Mouse (Mus musculus): Measurements from ENCODE around the gene Clasrp. TPM values are rescaled to one million over a fixed set of nuclear protein-coding genes. Genes with fewer than 3 reads are reported as not detected.

Clasrp gene
- total RNA-seq, 1 experiment from 2014 or later: 43.4 TPM

DNA sequence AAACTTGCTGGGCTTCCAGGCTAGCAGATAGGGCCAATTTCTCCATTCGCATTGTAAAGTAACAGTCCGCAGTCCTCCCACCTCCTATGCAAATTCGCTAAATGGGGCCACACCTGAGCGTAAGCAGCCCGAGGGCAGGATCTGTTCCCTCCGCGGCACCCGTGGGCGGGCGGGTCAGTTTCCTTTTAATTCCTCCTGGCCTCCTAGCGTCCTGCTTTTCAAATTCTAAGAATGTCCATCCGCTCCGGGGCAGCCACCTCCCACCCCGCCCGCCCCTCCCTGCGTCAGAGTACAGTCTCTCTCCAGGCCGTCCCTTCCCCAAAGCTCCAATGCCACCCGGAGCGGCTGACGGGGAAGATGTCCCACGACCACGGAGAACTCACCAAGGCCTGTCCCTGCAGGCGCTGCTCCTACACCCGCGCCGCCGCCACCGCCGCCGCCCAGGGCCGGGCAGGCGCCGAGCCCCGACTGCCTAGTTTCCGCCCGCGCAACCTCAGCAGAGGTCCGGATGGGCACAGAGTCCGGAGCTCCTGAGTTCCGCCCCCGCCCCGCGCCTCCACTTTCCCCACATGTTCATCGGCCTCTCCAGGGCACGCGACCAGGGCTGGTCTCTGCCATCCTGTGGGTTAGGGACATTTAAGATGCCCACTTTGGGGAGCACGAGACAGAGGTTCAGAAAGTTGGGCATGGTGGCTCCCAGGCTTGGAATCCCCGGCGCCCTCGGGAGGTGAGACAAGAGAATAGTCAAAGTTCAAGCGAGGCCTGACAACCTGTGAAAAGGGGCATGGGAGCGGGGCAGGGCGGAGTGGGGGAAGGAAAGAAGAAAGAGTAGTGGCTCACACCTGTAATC, 31.1 kb downstream of the Clasrp start:
- ATAC-seq (replicated peaks; ENCODE audit: insufficient number of reproducible peaks, low FRiP score, low TSS enrichment, poor library complexity, severe bottlenecking): peak; percentile 59

DNA sequence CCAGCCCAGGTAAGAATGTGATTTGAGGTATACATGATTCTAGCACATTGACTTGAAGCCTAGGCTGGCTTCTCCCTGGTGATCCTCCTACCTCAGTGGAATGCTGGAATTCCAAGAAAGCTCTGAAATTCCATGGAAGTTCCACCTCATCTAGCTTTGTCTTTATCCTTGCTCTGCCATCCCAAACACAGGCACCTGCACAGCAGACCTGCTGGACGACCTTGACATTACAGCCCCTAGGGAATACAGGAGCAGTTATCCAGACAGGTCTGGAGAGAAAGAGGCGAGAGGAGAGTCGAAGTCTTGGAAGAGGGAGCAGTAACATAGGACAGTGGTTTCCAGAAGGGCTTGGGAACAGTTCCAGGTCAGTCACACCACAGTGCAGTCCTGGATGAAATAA, 34.6 kb downstream of the Clasrp start:
- no peak for ATAC-seq (replicated peaks; ENCODE audit: insufficient number of reproducible peaks, low FRiP score, low TSS enrichment, poor library complexity, severe bottlenecking)

DNA sequence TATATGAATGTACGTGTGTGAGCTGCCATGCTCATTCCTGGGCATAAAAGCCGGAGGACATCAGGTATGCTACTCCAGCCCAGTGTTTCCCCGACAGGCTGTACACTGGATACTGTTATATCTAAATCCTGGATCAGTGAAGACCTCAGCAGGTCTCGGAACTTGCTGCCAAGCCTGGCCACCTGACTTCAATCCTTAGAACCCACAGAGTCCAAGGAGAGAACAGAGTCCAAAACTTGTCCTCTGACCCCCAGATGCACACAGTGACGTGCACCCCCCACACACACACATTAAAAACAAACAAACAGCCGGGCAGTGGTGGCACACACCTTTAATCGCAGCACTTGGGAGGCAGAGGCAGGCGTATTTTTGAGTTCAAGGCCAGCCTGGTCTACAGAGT, 36.9 kb downstream of the Clasrp start:
- ATAC-seq (replicated peaks; ENCODE audit: insufficient number of reproducible peaks, low FRiP score, low TSS enrichment, poor library complexity, severe bottlenecking): no peak

DNA sequence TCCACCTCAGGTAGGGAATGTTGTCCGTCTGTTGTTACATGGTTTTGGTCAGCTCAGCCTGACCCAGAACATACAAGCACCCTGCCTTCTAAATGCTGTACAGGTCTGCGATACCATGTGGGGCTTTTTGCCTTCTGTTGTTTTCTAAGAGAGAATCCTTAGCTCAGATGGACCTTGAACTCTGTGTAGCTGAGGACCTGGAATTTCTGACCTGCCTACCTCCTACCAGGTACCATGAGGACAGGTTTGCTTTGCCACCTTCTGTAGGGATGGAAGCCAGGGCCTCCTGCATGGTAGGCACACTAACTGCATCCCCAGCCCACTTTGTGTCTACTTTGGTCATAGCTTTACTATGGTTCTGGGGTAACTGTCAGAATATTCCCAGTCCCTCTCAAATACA, 38.5 kb downstream of the Clasrp start:
- ATAC-seq (replicated peaks; ENCODE audit: insufficient number of reproducible peaks, low FRiP score, low TSS enrichment, poor library complexity, severe bottlenecking): no peak

DNA sequence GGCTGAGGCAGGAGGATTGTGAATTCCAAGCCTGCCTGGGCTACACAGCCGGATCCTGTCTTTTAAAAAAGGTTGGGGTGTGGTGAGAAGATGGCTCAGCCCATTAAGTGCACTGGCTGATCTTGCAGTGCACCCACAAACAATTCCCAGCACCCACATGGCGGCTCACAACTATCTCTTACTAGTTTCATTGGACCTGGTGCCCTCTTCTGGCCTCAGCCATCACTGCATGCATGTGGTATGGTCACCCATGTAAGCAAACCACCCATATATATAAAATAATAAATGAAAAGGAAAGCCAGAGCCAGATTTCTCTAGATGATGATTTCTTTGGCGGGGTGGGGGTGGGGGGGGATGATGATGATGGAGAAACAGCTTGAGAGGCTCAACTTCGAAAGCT, 39.8 kb downstream of the Clasrp start:
- no peak for ATAC-seq (replicated peaks; ENCODE audit: insufficient number of reproducible peaks, low FRiP score, low TSS enrichment, poor library complexity, severe bottlenecking)

DNA sequence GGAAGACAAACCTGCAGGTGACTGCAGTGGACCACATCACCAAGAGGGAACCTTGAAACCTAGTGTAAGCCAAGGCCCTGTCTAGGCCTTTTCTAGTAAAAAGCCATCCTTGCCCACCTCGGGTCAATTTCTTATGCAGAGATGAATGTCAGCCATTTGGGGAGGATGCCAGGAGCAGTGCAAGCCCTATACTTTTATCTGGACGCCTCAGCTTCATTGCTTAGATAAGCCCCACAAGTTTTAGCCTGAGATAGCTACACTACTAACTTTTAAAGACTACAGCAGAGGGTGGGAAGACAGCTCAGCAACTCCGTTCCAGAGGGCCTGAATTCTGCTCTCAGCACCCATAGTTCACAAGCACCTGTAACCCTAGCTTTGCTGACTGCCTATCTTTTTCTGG, 40.4 kb downstream of the Clasrp start:
- ATAC-seq (replicated peaks; ENCODE audit: insufficient number of reproducible peaks, low FRiP score, low TSS enrichment, poor library complexity, severe bottlenecking): no peak

DNA sequence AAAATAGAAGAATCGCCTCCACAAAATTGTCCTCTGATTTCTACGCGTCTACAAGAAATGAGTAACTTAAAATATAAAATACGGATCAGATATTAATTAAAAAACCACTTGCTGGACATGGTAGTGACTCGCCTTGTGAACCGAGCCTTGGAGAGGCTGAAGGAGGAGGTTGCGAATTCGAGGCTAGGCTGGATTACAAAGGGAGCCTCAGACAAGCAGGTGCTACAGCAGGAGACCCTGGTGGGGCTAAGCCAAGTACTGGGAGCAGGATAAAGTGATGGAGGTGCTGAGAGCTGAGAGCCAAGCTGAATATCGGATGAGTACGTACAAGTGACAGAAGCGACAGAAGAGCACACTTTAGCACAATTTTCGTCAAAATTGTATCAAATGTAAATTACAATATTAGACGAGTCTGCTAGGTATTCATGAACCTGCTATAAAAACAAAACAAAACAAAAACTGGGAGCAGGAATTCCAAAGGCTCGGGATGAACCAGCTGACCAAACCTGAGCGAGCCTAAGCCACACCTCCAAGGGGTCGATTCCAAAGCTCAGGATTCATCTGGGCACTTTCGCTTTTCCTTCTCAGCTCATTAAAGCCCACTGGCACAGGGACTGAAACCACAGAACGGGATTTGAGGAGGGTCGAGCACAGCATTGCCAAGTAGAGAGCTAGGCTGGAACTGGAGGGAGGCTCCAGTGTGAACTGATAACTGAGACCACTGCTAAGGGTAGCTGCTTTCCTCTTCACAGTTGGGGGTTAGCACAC, 41.5 kb downstream of the Clasrp start, which contains the start of gene Ppp1r37:
Gene Ppp1r37, minus strand, starts transcription at position 434 of the 768 bp plus-strand sequence.
- no peak for ATAC-seq (replicated peaks; ENCODE audit: insufficient number of reproducible peaks, low FRiP score, low TSS enrichment, poor library complexity, severe bottlenecking)

DNA sequence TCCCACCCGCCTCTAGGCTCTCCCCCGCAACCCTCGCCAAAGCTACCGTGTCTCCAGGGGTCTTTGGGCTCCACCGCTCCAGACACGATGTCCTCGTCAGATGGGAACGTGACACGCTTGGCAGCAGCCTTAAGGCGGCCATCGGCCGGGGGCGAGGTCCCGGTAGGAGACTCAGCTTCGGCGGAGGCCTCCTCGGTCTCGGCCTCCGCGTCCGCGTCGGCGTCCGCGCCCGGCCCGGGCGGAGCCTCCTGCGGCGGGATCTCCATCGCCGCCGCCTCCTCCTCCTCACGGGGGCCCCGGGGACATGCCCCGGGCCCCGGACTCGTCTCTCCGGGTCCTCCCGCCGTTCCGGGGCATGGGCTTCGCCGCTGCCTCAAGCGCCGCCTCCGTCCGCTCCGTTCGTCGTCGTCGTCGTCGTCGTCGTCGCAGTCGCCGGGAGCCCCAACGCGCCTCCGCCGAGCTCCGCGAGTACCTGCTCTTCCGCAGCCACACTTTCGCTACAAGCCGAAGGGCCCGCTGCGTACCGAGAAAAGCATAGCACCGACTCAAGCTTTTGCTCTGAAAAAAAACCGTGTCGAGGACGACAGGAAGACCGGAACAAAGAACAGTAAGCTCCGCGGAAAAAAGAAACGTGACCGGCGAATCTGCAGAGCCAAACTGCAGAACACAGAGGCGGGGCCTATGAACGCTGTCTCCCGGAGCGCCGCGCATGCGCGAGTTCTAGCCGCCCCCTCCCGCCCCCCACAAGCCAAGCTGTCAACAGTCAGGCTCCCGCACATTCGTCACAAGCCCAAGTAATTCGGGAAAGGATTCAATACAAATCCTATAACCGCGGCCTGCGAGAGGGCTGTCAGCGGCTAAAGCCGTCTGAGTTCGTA, 42.3 kb downstream of the Clasrp start:
- ATAC-seq (replicated peaks; ENCODE audit: insufficient number of reproducible peaks, low FRiP score, low TSS enrichment, poor library complexity, severe bottlenecking): peak; percentile 54

DNA sequence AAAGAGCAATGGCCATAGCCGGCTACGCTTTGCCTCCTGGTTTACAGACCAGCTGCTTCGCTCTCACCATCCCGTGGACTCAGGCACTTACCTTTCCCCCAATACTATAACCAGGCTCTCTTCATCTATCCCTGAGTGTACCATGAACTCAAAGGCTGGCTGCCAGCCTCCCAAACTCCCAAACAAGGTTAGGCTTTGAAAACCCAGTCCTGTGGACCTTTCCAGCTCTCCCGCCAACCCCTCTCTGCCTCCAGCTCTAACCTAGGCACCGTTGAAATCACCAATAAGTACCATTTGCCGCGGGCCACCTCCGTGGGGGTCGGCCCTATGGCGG, 42.9 kb downstream of the Clasrp start:
- ATAC-seq (replicated peaks; ENCODE audit: insufficient number of reproducible peaks, low FRiP score, low TSS enrichment, poor library complexity, severe bottlenecking): no peak

DNA sequence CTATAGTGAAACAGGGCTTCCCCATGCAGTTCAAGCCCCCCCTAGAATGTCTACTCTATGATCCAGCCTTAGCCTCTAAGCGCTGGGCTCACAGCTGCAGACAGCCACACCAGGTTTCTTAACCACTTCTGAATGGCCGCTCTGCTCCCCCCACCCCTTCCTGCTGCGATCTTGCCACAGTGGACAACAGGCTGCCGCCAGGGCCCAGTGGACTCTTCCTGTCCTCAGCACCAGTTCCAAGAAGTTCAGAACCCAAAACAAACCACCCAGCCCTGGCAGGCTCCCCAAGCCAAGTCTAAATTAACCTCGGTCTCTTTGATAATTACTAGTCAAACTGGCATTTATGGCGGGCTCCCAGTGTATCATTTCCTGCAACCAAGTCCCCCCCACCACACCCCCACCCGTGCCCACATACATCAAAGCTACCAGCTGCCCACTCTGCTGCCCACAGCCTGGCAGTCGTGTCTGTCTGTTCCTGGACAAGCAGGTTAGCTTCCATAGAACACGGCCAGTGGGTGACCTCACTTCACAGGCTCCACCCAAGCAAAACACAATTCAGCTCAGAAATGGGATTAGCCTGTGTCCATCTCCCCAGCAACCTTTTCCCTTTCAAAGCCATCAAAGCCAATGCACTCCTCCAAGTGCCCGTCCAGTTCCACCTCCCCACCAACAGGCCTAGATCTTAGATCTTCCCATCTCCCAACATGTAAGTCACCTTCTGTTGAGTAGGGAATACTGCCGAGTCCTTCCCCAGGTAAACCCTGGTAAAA, 43.6 kb downstream of the Clasrp start:
- no peak for ATAC-seq (replicated peaks; ENCODE audit: insufficient number of reproducible peaks, low FRiP score, low TSS enrichment, poor library complexity, severe bottlenecking)

DNA sequence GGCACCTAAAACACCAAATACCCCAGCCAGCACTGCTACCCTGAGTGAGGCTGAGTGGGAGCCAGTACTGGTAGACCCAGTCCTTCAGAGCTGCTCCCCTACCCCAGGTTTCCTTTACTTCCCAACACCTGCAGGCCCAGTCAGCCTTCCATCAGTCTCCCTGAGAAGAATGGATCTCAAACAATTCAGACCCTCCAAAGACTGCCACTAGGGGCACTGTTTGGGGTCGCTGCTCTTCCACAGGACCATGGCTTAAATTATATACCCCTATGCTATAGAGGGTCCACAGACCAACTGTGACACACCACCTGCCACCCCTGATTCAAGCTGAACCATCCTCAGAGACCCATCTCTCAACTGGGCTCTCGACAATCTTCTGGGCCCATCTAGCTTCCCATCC, 45.3 kb downstream of the Clasrp start:
- no peak for ATAC-seq (replicated peaks; ENCODE audit: insufficient number of reproducible peaks, low FRiP score, low TSS enrichment, poor library complexity, severe bottlenecking)

DNA sequence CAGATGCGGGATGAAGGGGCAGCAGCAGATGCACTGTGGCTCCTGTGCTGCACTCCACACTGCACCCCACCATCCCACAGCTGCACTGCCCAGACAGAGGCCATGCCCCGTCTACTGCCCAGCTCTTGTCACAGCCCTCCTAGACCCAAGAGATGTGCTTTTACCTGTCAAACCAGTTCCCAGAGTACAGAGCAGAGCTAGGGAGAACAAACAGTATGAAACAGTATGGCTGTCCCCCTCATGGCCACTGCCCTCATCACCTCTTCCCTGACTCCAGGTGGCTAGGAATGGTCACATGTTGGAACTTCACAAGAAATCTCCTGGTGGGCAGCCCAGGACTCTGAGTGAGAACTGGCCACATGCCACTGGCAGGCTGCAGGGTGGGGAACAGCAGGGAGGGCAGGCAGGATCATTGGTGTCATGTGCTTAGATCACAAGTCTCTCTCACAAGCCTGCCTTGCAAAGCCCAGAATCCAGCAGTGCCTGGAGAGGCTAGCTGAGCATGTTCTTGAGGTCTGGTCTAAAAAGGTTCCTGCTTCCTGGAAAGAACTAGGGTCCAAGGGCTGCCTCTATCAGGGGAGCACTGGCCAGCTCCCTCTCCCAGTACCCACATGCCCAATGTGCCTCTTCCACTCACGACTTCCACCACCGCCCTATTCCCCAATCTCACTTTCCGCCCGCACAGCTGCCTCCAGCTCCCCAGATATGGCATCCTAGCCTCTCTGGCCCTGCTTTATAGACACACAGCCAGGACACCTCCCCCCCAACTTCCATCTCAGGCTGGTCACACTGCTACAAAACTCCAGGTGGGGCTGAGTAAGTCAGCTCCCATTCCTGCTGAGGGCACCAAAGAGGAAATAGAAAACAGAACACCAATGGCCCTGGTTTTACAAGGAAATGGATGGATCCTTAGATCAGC, 46.0 kb downstream of the Clasrp start:
- ATAC-seq (replicated peaks; ENCODE audit: insufficient number of reproducible peaks, low FRiP score, low TSS enrichment, poor library complexity, severe bottlenecking): no peak

DNA sequence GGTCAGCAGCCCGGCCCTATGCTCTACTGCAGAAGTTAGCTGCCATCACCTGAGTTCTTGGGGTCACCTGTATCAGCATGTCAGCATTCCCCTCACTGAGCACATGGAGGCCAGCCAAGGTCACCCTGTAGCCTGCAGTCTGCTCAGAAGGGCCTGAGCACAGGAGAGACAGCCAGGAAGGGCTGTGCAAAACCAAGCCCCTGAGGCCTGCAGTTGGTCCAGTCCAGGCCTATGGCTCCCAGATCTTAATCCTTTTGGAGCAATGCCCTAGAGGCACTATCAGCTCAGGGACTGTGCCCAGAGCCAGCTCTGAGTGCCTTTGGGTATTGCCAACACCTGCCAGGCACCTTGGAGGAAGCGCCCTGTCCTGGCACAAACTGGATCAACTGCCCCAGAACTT, 47.2 kb downstream of the Clasrp start:
- ATAC-seq (replicated peaks; ENCODE audit: insufficient number of reproducible peaks, low FRiP score, low TSS enrichment, poor library complexity, severe bottlenecking): no peak

DNA sequence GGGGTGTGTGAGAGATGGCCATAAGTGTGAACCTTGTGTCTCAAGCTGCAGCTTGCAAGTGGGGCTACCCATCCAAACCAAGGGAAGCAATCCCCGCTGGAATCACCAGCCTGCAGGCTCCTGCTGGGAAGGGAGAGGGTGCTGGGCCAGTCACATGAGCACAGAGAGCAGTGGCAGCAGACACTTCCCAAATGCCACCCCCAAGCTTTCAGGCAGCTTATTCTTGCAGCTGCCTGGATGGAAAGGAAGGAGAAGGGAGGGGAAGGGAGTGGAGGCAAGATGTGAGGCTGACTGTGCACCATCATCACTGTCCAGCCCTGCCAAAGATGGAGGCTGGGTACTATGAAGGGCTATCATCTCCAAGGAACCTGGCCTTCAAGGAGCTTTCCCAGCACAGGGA, 50.1 kb downstream of the Clasrp start:
- no peak for ATAC-seq (replicated peaks; ENCODE audit: insufficient number of reproducible peaks, low FRiP score, low TSS enrichment, poor library complexity, severe bottlenecking)

DNA sequence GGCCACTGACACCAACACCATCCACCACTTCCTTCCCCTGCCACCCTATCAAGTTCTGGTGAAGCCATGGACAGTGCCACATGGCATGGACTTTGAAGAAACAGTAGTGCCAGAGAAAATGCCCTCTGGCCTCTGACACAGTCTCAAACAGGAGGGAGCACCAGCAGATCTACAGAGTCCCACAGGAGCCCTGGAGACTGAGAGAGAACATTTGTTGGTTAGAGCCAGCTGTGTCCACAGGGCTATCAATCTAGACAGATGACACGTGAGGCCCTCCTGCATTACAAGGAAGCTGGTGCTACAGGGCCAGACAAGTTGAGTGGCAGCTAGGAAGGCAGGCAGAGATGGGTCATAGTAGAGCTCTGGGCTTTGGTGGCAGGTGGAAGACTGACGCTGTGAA, 51.8 kb downstream of the Clasrp start:
- ATAC-seq (replicated peaks; ENCODE audit: insufficient number of reproducible peaks, low FRiP score, low TSS enrichment, poor library complexity, severe bottlenecking): no peak

DNA sequence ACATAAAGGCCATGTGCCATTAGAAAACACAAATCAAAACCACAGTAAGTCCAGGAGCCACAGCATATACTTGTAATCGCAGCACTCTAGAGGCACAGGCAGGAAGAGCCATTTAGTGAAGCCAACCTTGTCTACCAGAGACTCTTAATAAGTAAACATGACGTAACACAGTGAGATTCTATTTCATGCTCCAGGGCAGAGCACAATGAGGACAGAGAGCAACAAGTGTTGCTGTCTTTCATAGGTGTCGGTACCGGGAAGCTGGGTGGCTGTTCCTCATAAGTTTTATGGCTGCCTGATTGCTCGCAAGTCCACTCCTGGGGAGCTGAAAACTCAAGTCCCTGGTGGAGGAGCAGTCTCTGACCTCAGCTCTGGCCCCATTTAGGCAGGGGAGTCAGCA, 52.7 kb downstream of the Clasrp start:
- ATAC-seq (replicated peaks; ENCODE audit: insufficient number of reproducible peaks, low FRiP score, low TSS enrichment, poor library complexity, severe bottlenecking): no peak

DNA sequence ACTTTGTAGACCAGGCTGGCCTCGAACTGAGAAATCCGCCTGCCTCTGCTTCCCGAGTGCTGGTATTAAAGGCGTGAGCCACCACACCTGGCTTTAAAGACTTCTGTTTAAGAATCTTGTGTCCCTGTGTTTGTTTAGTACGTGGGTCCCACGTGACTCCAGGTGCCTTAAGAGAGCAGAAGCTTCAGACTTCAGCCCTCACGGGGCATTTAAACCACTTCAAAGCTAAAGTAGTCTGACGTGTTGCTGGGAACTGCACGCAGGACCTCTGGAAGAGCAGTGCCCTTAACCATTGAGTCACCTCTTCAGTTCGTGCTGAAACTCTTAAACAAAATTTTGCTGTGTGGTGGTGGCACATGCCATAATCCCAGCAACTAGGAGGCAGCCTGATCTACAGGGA, 54.9 kb downstream of the Clasrp start:
- ATAC-seq (replicated peaks; ENCODE audit: insufficient number of reproducible peaks, low FRiP score, low TSS enrichment, poor library complexity, severe bottlenecking): no peak

All from monocyte, adult 5-6 weeks (primary cell).